Mouse (Mus musculus) spleen, postnatal 0 days (tissue): ENCODE results near the gene Zfp825. TPM values are rescaled to one million over a fixed set of nuclear protein-coding genes. Genes with fewer than 3 reads are reported as not detected.

ENCODE experiments used
- polyA plus RNA-seq: library from polyadenylated mRNA; unstranded; fragments of >200 nt; fragmentation: Nextera tagmentation; extraction: Ambion mirVana; gene quantifications from 2 replicates; pipeline ENCODE4 v1.2.1, GENCODE M21; 2015

The Zfp825 gene
- 15.3 and 15.7 TPM in 2 replicates for polyA plus RNA-seq

GRCm38 (mm10) chr13:74493911-74494679 is at the start of gene Zfp825:
TSS of gene Zfp825 (minus strand) at chr13:74493992.

Other genes starting within 250 kb of the Zfp825 start
- gene Ahrr, start 201.7 kb downstream of the Zfp825 start, polyA plus RNA-seq, result 0.10 and 0.13 TPM in 2 replicates
- 110 and 114 TPM in 2 replicates for gene Pdcd6, start 176.4 kb downstream of the Zfp825 start, polyA plus RNA-seq
- gene Sdha, start 143.7 kb downstream of the Zfp825 start, polyA plus RNA-seq, result 128 and 137 TPM in 2 replicates
- 22.8 and 28.8 TPM in 2 replicates for gene Ccdc127, start 143.7 kb downstream of the Zfp825 start, polyA plus RNA-seq
- gene Lrrc14b, start 130.0 kb downstream of the Zfp825 start, polyA plus RNA-seq, result not detected in 2 replicates
- gene Zfp72, start 103.2 kb downstream of the Zfp825 start, polyA plus RNA-seq, result 1.1 and 1.4 TPM in 2 replicates
- gene Ftl1-ps1, start 94.3 kb downstream of the Zfp825 start, polyA plus RNA-seq, result 113 and 116 TPM in 2 replicates
- gene Erap1, start 145.6 kb upstream of the Zfp825 start, polyA plus RNA-seq, result 16.2 and 19.1 TPM in 2 replicates